Mouse (Mus musculus) C2C12 (cell line): ENCODE measurements around the gene D130040H23Rik.

Experiments
- CEBPB ChIP-seq: IDR thresholded peaks from one replicate; pipeline ENCODE4 v1.6.1; 2011; ENCODE audit warnings: low read depth, mild to moderate bottlenecking, control low read depth, moderate library complexity
- CTCF ChIP-seq: IDR thresholded peaks from one replicate; pipeline ENCODE4 v1.5.1; 2011; ENCODE audit not compliant: control insufficient read depth, insufficient read depth, insufficient read length
- FOSL1 ChIP-seq: IDR thresholded peaks from one replicate; pipeline ENCODE4 v1.8.0; 2011; ENCODE audit warnings: mild to moderate bottlenecking, low read length; ENCODE audit not compliant: poor library complexity, insufficient read depth, severe bottlenecking
- MAX ChIP-seq: IDR thresholded peaks from one replicate; pipeline ENCODE4 v1.6.1; 2011; ENCODE audit warnings: mild to moderate bottlenecking, control low read depth
- MYOD1 ChIP-seq: IDR thresholded peaks from one replicate; pipeline ENCODE4 v1.6.1; 2011; ENCODE audit warnings: low read depth; ENCODE audit not compliant: control insufficient read depth, insufficient read length
- MYOG ChIP-seq: IDR thresholded peaks from one replicate; pipeline ENCODE4 v1.6.1; 2011; ENCODE audit not compliant: control insufficient read depth, insufficient read length; ENCODE audit errors: extremely low read depth
- USF1 ChIP-seq: IDR thresholded peaks from one replicate; pipeline ENCODE4 v1.6.1; 2011; ENCODE audit warnings: low read depth, mild to moderate bottlenecking, control low read depth, moderate library complexity

GRCm38 (mm10) chr8:69270386-69271202 is at the start of gene D130040H23Rik:
- TF ChIP-seq CTCF (no peak), USF1 (no peak), CEBPB (no peak), MYOD1 (no peak), MAX (no peak), MYOG (no peak), FOSL1 (no peak)
